Mouse (Mus musculus) liver, adult 2 months (tissue): ENCODE measurements around the gene Mkrn2os.

Experiments
- CTCF ChIP-seq: fragments of 200-500 bp; IDR thresholded peaks from 2 replicates; pipeline ENCODE4 v1.5.1; 2011; ENCODE audit warnings: low read depth, low read length, control low read depth
- POLR2A ChIP-seq: fragments of 200-500 bp; IDR thresholded peaks from 2 replicates; pipeline ENCODE4 v1.6.1; 2011; ENCODE audit warnings: low read length, control low read depth; ENCODE audit not compliant: insufficient read depth; ENCODE audit errors: extremely low read depth

- no peak for TF ChIP-seq CTCF
- TF ChIP-seq POLR2A = no peak
These were observed 14.1 kb upstream of the Mkrn2os start for GRCm38 (mm10) chr6:115606461-115606860.
